16 mouse cellular contexts compared by ENCODE assay signal in the genomic region with DNA sequence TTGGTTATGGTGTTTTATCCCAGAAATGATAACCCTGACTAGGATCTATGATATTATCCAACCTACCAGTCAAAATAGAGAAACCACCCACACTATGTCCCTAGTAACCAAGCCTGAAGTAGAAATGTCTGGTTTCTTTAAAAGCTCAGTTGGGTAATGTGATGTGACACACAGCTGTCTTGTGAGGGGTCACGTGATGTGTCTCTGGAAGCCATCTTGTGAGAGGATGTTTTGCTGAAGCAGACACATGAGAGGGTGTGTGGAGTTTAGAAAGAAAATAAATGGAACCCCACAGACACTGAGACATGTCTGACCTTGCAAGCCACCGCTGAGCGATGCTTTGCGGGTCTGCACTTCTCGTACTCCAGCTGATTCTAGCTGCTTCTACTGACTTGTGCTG.
"Had no signal": no experiment of that assay in that cellular context is flagged by ENCODE, and none has a peak within 500 bp of the region (broad histone marks: within the 10 kb centered on the region; RNA-seq: fewer than 3 reads in every experiment).

No protein-coding gene starts in this region.

- H3K9ac ChIP-seq: neural tube, embryonic 13.5 days; neural tube, embryonic 15.5 days; stomach, embryonic 15.5 days had no signal

- H3K4me3 ChIP-seq: neural tube, embryonic 13.5 days; neural tube, embryonic 15.5 days; stomach, embryonic 15.5 days had no signal

- H3K4me2 ChIP-seq: neural tube, embryonic 13.5 days; neural tube, embryonic 15.5 days; stomach, embryonic 15.5 days had no signal

- H3K9me3 ChIP-seq: neural tube, embryonic 13.5 days; neural tube, embryonic 15.5 days; stomach, embryonic 15.5 days had no signal

- H3K27ac ChIP-seq: neural tube, embryonic 13.5 days; neural tube, embryonic 15.5 days; stomach, embryonic 15.5 days; stomach, postnatal 0 days had no signal

- H3K36me3 ChIP-seq: neural tube, embryonic 13.5 days; neural tube, embryonic 15.5 days; stomach, embryonic 15.5 days had no signal

- DNase-seq: retina, postnatal 1 day; right cerebral cortex, adult 18-20 months; right cerebral cortex, postnatal 14 days; right cerebral cortex, postnatal 25 days; right cerebral cortex, postnatal 4 days; spleen, adult 18-20 months; thymus, adult 18-20 months; thymus, adult 2 months; thymus, postnatal 14 days; thymus, postnatal 25 days; thymus, postnatal 36 days; thymus, postnatal 4 days had no signal

- H3K27me3 ChIP-seq: neural tube, embryonic 13.5 days; neural tube, embryonic 15.5 days; stomach, embryonic 15.5 days had no signal

- H3K4me1 ChIP-seq: neural tube, embryonic 13.5 days; neural tube, embryonic 15.5 days; stomach, embryonic 15.5 days had no signal
